24 mouse cellular contexts compared by ENCODE assay signal in genomic region chr2:73436976-73437375, GRCm38 (mm10). TPM values are rescaled to one million over a fixed set of nuclear protein-coding genes. Genes with fewer than 3 reads are reported as not detected.
A peak's percentile ranks its signal among the peaks of the same experiment; 100 is the strongest.
DNase-seq lines count a peak whose midpoint lies in the region; ATAC-seq and TF ChIP-seq lines count a peak whose summit lies in the region.
"Had no signal": no experiment of that assay in that cellular context is flagged by ENCODE, and none has a peak within 500 bp of the region (broad histone marks: within the 10 kb centered on the region; RNA-seq: fewer than 3 reads in every experiment).

No protein-coding gene starts in this region.

- H3K4me2 ChIP-seq in heart, embryonic 13.5 days: peak overlapping the region; percentile 47
- H3K4me2 ChIP-seq: embryonic facial prominence, embryonic 12.5 days; forebrain, embryonic 15.5 days; kidney, embryonic 15.5 days; liver, embryonic 11.5 days had no signal

- WGBS in heart, embryonic 13.5 days: 50% methylated on average over 18 of the region's 18 CpGs
- 38% methylated on average over 18 of the region's 18 CpGs for WGBS in embryonic facial prominence, embryonic 10.5 days

- H3K9ac ChIP-seq in heart, embryonic 13.5 days: no peak overlapping the region
- H3K9ac ChIP-seq: embryonic facial prominence, embryonic 12.5 days; forebrain, embryonic 15.5 days; kidney, embryonic 15.5 days; liver, postnatal 0 days had no signal

- ATAC-seq in heart, embryonic 13.5 days (ENCODE audit: extremely low read depth, insufficient number of reproducible peaks, low FRiP score, low TSS enrichment): no peak
- ATAC-seq: activated CD4-positive, CD25-positive, alpha-beta regulatory T cell, adult 4 months; forebrain, embryonic 15.5 days; liver, postnatal 0 days; midbrain, embryonic 16.5 days; Patski had no signal

- DNase-seq in adrenal gland, postnatal 14 days: peak; percentile 17
- no peak for DNase-seq in adrenal gland, postnatal 36 days
- DNase-seq in heart, adult 18-20 months: no peak
- DNase-seq in embryonic facial prominence, embryonic 10.5 days (ENCODE audit: low spot score): no peak
- DNase-seq in cerebellum, postnatal 36 days: no peak
- DNase-seq in layer of hippocampus, adult 2 months (ENCODE audit: low spot score in 2 of 2): no peak
- DNase-seq: adrenal gland, postnatal 10 days; kidney, adult 11 months; left cerebral cortex, postnatal 4 days; liver, postnatal 0 days; lung, postnatal 10 days; right cerebral cortex, postnatal 4 days; thymus, postnatal 25 days had no signal

- H3K4me3 ChIP-seq in heart, embryonic 13.5 days: peak overlapping the region; percentile 6; the same call in 1 of the 2 replicates
- H3K4me3 ChIP-seq in E14TG2a.4 (replicated peaks; ENCODE audit: low read length): peak overlapping the region; percentile 69
- no peak overlapping the region for H3K4me3 ChIP-seq in embryonic facial prominence, embryonic 10.5 days
- no peak overlapping the region for H3K4me3 ChIP-seq in layer of hippocampus, adult 2 months
- H3K4me3 ChIP-seq: embryonic facial prominence, embryonic 12.5 days; forebrain, embryonic 15.5 days; kidney, embryonic 15.5 days; midbrain, embryonic 10.5 days had no signal

- H3K36me3 ChIP-seq in heart, embryonic 13.5 days: peaks cover 74% of the 10 kb centered on the region
- H3K36me3 ChIP-seq in E14TG2a.4 (ENCODE audit: insufficient read depth, low read length): no peaks in the 10 kb centered on the region
- peaks cover 81% of the 10 kb centered on the region for H3K36me3 ChIP-seq in embryonic facial prominence, embryonic 10.5 days (replicated peaks)
- H3K36me3 ChIP-seq: forebrain, embryonic 15.5 days had no signal

- H3K9me3 ChIP-seq in heart, embryonic 13.5 days: no peaks in the 10 kb centered on the region
- H3K9me3 ChIP-seq in E14TG2a.4 (ENCODE audit: low read length): no peaks in the 10 kb centered on the region
- no peaks in the 10 kb centered on the region for H3K9me3 ChIP-seq in embryonic facial prominence, embryonic 10.5 days
- H3K9me3 ChIP-seq: embryonic facial prominence, embryonic 12.5 days; forebrain, embryonic 15.5 days; G1E; kidney, embryonic 15.5 days; midbrain, embryonic 10.5 days had no signal

- H3K27me3 ChIP-seq in heart, embryonic 13.5 days (replicated peaks): no peaks in the 10 kb centered on the region
- H3K27me3 ChIP-seq in E14TG2a.4 (ENCODE audit: insufficient read depth, low read length): peaks cover 8% of the 10 kb centered on the region; the same call in 1 of the 2 replicates
- H3K27me3 ChIP-seq in embryonic facial prominence, embryonic 10.5 days (replicated peaks; ENCODE audit: low read depth, poor library complexity, severe bottlenecking): no peaks in the 10 kb centered on the region
- H3K27me3 ChIP-seq: embryonic facial prominence, embryonic 12.5 days; forebrain, embryonic 15.5 days; kidney, embryonic 15.5 days; Patski had no signal

- no peak overlapping the region for H3K27ac ChIP-seq in heart, embryonic 13.5 days (replicated peaks)
- peak overlapping the region; percentile 59 for H3K27ac ChIP-seq in embryonic facial prominence, embryonic 10.5 days (replicated peaks)
- no peak overlapping the region for H3K27ac ChIP-seq in layer of hippocampus, adult 2 months
- H3K27ac ChIP-seq: embryonic facial prominence, embryonic 12.5 days; forebrain, embryonic 15.5 days; kidney, embryonic 15.5 days; midbrain, embryonic 10.5 days had no signal

- TF ChIP-seq CTCF in E14TG2a.4 (conservative IDR thresholded peaks at IDR 0.05; ENCODE audit: low read length): no peak
- TF ChIP-seq CTCF in layer of hippocampus, adult 2 months (conservative IDR thresholded peaks at IDR 0.05): no peak

- no peaks in the 10 kb centered on the region for H3K4me1 ChIP-seq in heart, embryonic 13.5 days
- H3K4me1 ChIP-seq in E14TG2a.4 (replicated peaks; ENCODE audit: low read depth, low read length): peaks cover 44% of the 10 kb centered on the region
- H3K4me1 ChIP-seq in embryonic facial prominence, embryonic 10.5 days: peaks cover 15% of the 10 kb centered on the region

RNA-seq across cellular contexts. Expression of gene Gpr155, which starts 50.6 kb away (rescaled TPM):
- total RNA-seq in adrenal gland, postnatal 14 days (2021): 9.0 and 10.9 TPM in 2 replicates
- total RNA-seq in adrenal gland, postnatal 36 days (2021): 1 to 10 TPM; 5.3 to 6.0 TPM
- polyA plus RNA-seq in heart, embryonic 13.5 days (2015; fragmentation: Nextera tagmentation; extraction: Ambion mirVana): 4.8 and 4.9 TPM in 2 replicates
- total RNA-seq in heart, adult 18-20 months (2021): 10 to 100 TPM; 10.3 to 13.4 TPM
- 2.8 and 4.3 TPM in 2 replicates for polyA plus RNA-seq in embryonic facial prominence, embryonic 10.5 days (2016; fragmentation: Nextera tagmentation; extraction: Ambion mirVana)
- total RNA-seq in layer of hippocampus, adult 2 months (2021): 10 to 100 TPM; 58.1 to 65.6 TPM

Comparison
In these comparisons a context has a peak if more than half of its experiments do, and no peak if none do; other contexts are left out.
1. H3K4me3 ChIP-seq: peak in heart, embryonic 13.5 days (single experiment) and E14TG2a.4 (single experiment); none in embryonic facial prominence, embryonic 10.5 days (single experiment) and layer of hippocampus, adult 2 months (single experiment).